Mouse (Mus musculus) liver, embryonic 14.5 days (tissue): ENCODE measurements at regions not wholly inside any gene's neighbourhood (a gene's known extent, or its start where the extent isn't known, plus 50 kb on each side); places are given as distances from the start of the nearest gene placed in this dataset.

Source experiments
- ATAC-seq: fragments of 200-750 bp; cut with Nextera tagmentation; 2 replicates; pipeline ENCODE4 v1.8.0; 2017; ENCODE audit warnings: moderate number of reproducible peaks, mild to moderate bottlenecking, moderate library complexity; ENCODE audit not compliant: insufficient read depth
- DNase-seq, 3 experiments: peaks; one replicate each; pipeline ENCODE4 v3.0.0-alpha.2; 2012 to 2013; ENCODE audit warnings: low read depth in 3 of 3, low spot score in 3 of 3
- H3K27ac ChIP-seq: fragments of 300-500 bp; sonication (generic); 2 replicates; pipeline ENCODE4 v1.5.1; 2014; ENCODE audit warnings: moderate library complexity, mild to moderate bottlenecking, control low read depth, inconsistent platforms
- H3K27me3 ChIP-seq: fragments of 300-500 bp; sonication (generic); 2 replicates; pipeline ENCODE4 v1.6.1; 2014; ENCODE audit warnings: mild to moderate bottlenecking, low read length, moderate library complexity; ENCODE audit not compliant: control insufficient read depth, insufficient read depth
- H3K36me3 ChIP-seq: fragments of 300-500 bp; sonication (generic); replicated peaks from 2 replicates; pipeline ENCODE4 v1.6.1; 2014; ENCODE audit warnings: low read depth; ENCODE audit not compliant: control insufficient read depth, insufficient read depth
- H3K4me1 ChIP-seq, 2 experiments: fragments of 200-500 bp in 1 of 2; fragments of 300-500 bp in 1 of 2; sonication (generic) in 1 of 2; replicated peaks; 2 replicates each; pipeline ENCODE4 v1.6.1; 2012 to 2014; ENCODE audit warnings: antibody characterized with exemption in 1 of 2, inconsistent platforms in 1 of 2, low read length in 1 of 2; ENCODE audit not compliant: control insufficient read depth in 2 of 2, insufficient read depth in 2 of 2
- H3K4me2 ChIP-seq: fragments of 300-500 bp; sonication (generic); 2 replicates; pipeline ENCODE4 v1.6.1; 2014; ENCODE audit warnings: low read depth, mild to moderate bottlenecking, control low read depth, moderate library complexity
- H3K4me3 ChIP-seq, 2 experiments: fragments of 200-500 bp in 1 of 2; fragments of 300-500 bp in 1 of 2; sonication (generic) in 1 of 2; 2 replicates each; pipeline ENCODE4 v1.5.1; 2012 to 2014; ENCODE audit warnings: low read depth in 2 of 2, low read length in 2 of 2, mild to moderate bottlenecking in 2 of 2, control low read depth in 1 of 2, inconsistent platforms in 1 of 2, moderate library complexity in 1 of 2; ENCODE audit not compliant: insufficient read depth in 1 of 2
- H3K9ac ChIP-seq: fragments of 300-500 bp; sonication (generic); replicated peaks from 2 replicates; pipeline ENCODE4 v1.6.1; 2014; ENCODE audit warnings: mild to moderate bottlenecking, control low read depth, moderate library complexity
- H3K9me3 ChIP-seq: fragments of 300-500 bp; sonication (generic); 2 replicates; pipeline ENCODE4 v1.6.1; 2016; ENCODE audit warnings: low read length, mixed read lengths; ENCODE audit not compliant: control insufficient read depth
- CTCF ChIP-seq: IDR thresholded peaks from 2 replicates; pipeline ENCODE4 v1.5.1; 2016; ENCODE audit warnings: antibody characterized with exemption, low read depth, control low read depth
- EP300 ChIP-seq: IDR thresholded peaks from 2 replicates; pipeline ENCODE4 v1.6.1; 2016; ENCODE audit warnings: antibody characterized with exemption, low read depth
- WGBS: fragments of 180-500 bp; shearing (Covaris S2); extraction: QIAGEN DNeasy Blood & Tissue Kit; methylation state at CpG from one replicate; pipeline ENCODE4 v1.1.7; 2014; ENCODE audit not compliant: insufficient replicate concordance; 5-methylcytosine and 5-hydroxymethylcytosine counted together

GRCm38 (mm10) chr9:91048569-91048968 is 313.6 kb upstream of the Zic4 start:
- TF ChIP-seq EP300 (no peak), CTCF (no peak)
- Histone ChIP-seq H3K36me3 (no peaks in the 10 kb centered on the region), H3K9ac (no peak overlapping the region), H3K27me3 (no peaks in the 10 kb centered on the region), H3K4me1 (no peaks in the 10 kb centered on the region), H3K4me3 (no peak overlapping the region), H3K9me3 (no peaks in the 10 kb centered on the region), H3K27ac (no peak overlapping the region), H3K4me2 (no peak overlapping the region)
- 18% methylated on average over 2 of the region's 2 CpGs for WGBS
- ATAC-seq: no peak
- no peak for DNase-seq

- 29% methylated on average over 4 of the region's 4 CpGs for WGBS
- no peak overlapping the region for H3K27ac ChIP-seq
- TF ChIP-seq EP300 (no peak), CTCF (no peak)
- H3K36me3 ChIP-seq: no peaks in the 10 kb centered on the region
- no peak for DNase-seq
- no peaks in the 10 kb centered on the region for H3K27me3 ChIP-seq
- no peaks in the 10 kb centered on the region for H3K4me1 ChIP-seq
- H3K4me2 ChIP-seq: no peak overlapping the region
- no peak for ATAC-seq
- H3K9me3 ChIP-seq: no peaks in the 10 kb centered on the region
- H3K4me3 ChIP-seq: no peak overlapping the region
- no peak overlapping the region for H3K9ac ChIP-seq
These were observed 309.0 kb upstream of the Zic4 start for GRCm38 (mm10) chr9:91053065-91053793.

GRCm38 (mm10) chr9:91059460-91059859 is 302.8 kb upstream of the Zic4 start:
- H3K9ac ChIP-seq: no peak overlapping the region
- ATAC-seq: no peak
- H3K4me3 ChIP-seq: no peak overlapping the region
- H3K4me2 ChIP-seq: no peak overlapping the region
- H3K27me3 ChIP-seq: no peaks in the 10 kb centered on the region
- WGBS: 53% methylated on average over 4 of the region's 4 CpGs
- DNase-seq: no peak
- no peaks in the 10 kb centered on the region for H3K36me3 ChIP-seq
- H3K4me1 ChIP-seq: no peaks in the 10 kb centered on the region
- no peaks in the 10 kb centered on the region for H3K9me3 ChIP-seq
- no peak overlapping the region for H3K27ac ChIP-seq
- TF ChIP-seq CTCF (no peak), EP300 (no peak)

GRCm38 (mm10) chr9:91069496-91069895 is 292.7 kb upstream of the Zic4 start:
- no peaks in the 10 kb centered on the region for H3K9me3 ChIP-seq
- no peak overlapping the region for H3K27ac ChIP-seq
- WGBS: 57% methylated on average over 5 of the region's 5 CpGs
- H3K4me3 ChIP-seq: no peak overlapping the region
- H3K4me1 ChIP-seq: no peaks in the 10 kb centered on the region
- no peak overlapping the region for H3K9ac ChIP-seq
- H3K36me3 ChIP-seq: no peaks in the 10 kb centered on the region
- TF ChIP-seq CTCF: no peak
- TF ChIP-seq EP300: no peak
- H3K4me2 ChIP-seq: no peak overlapping the region
- H3K27me3 ChIP-seq: no peaks in the 10 kb centered on the region
- DNase-seq (no peak), ATAC-seq (no peak)

GRCm38 (mm10) chr9:91073366-91074174 is 288.6 kb upstream of the Zic4 start:
- DNase-seq (no peak), ATAC-seq (no peak)
- no peaks in the 10 kb centered on the region for H3K27me3 ChIP-seq
- no peaks in the 10 kb centered on the region for H3K36me3 ChIP-seq
- TF ChIP-seq CTCF (no peak), EP300 (no peak)
- no peak overlapping the region for H3K4me3 ChIP-seq
- no peak overlapping the region for H3K9ac ChIP-seq
- H3K9me3 ChIP-seq: no peaks in the 10 kb centered on the region
- H3K4me1 ChIP-seq: no peaks in the 10 kb centered on the region
- H3K4me2 ChIP-seq: no peak overlapping the region
- WGBS: 48% methylated on average over 4 of the region's 4 CpGs
- H3K27ac ChIP-seq: no peak overlapping the region
